Mouse (Mus musculus): ENCODE measurements around the gene Padi6. TPM values are rescaled to one million over a fixed set of nuclear protein-coding genes. Genes with fewer than 3 reads are reported as not detected.
A peak's percentile ranks its signal among the peaks of the same experiment; 100 is the strongest.

The Padi6 gene
- polyA plus RNA-seq, 1 experiment from 2014 or later, result not detected

DNA sequence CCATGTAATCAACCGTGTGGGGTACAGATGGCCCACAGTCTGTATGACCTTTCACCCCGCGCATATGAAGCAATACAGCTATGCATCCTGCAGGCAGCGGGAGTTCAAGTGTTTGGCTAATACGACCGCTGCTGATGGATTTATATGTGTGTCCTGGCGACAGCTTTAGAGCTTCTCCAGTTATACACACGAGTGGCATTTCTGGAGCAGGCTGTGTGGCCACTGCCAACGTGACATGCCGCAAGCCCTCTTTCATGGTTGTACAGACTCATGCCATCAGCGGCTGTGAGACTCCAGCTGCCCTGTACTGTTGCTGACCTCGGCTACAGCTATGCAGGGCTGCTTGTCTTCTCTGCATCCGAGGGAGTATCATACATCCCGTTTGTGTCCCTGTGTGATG, 38.1 kb upstream of the Padi6 start:
- WGBS, result 42% methylated on average over 14 of the region's 14 CpGs
- no peak overlapping the region for H3K4me3 ChIP-seq (ENCODE audit: low read length)
- no peaks in the 10 kb centered on the region for H3K9me3 ChIP-seq (ENCODE audit: control insufficient read depth, low read length)
- no peaks in the 10 kb centered on the region for H3K4me1 ChIP-seq (ENCODE audit: control insufficient read depth, insufficient read depth, low read length)
- H3K27ac ChIP-seq (ENCODE audit: low read depth, low read length), result no peak overlapping the region
- H3K9ac ChIP-seq (ENCODE audit: low read depth, low read length), result no peak overlapping the region
- H3K4me2 ChIP-seq (replicated peaks; ENCODE audit: low read depth, low read length), result no peak overlapping the region
- no peaks in the 10 kb centered on the region for H3K36me3 ChIP-seq (ENCODE audit: control insufficient read depth, insufficient read depth, low read length)
- H3K27me3 ChIP-seq (ENCODE audit: control insufficient read depth, insufficient read depth, low read length), result no peaks in the 10 kb centered on the region
- ATAC-seq (ENCODE audit: low FRiP score, low TSS enrichment), result peak; percentile 22; the same call in 1 of the 2 replicates

DNA sequence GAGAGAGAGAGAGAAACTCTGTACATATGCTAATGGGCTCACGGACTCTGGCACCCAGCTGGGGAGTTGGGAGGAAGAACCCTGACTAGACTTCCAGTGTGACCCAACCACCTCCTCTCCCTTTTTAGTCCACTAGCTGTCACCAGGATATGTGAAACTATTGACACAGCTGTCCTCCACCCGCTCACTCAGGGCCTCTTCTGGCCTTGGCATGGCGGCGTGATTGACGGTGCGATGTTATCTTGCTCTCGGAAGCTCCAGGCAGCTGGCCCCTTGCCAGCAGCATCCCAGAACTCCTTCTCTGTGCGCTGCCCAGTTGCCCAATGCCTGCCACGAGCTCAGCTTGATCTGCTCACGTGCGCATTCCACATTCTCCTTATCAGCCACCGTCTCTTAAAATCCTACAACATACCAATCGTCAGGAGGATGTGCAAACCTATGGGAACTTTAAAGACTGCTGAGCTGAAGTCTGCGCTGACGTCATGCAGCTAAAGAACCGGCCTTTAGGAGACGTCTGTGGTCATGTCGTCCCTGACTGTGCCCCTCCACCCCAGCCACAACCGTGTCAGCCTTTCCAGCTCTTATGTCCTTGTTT, 37.5 kb upstream of the Padi6 start:
- no peak overlapping the region for H3K4me3 ChIP-seq (ENCODE audit: low read length)
- no peak overlapping the region for H3K9ac ChIP-seq (ENCODE audit: low read depth, low read length)
- H3K27ac ChIP-seq (ENCODE audit: low read depth, low read length), result no peak overlapping the region
- ATAC-seq (ENCODE audit: low FRiP score, low TSS enrichment), result peak; percentile 86
- WGBS, result 20% methylated on average over 19 of the region's 19 CpGs
- H3K36me3 ChIP-seq (ENCODE audit: control insufficient read depth, insufficient read depth, low read length), result no peaks in the 10 kb centered on the region
- no peaks in the 10 kb centered on the region for H3K27me3 ChIP-seq (ENCODE audit: control insufficient read depth, insufficient read depth, low read length)
- H3K4me2 ChIP-seq (replicated peaks; ENCODE audit: low read depth, low read length), result no peak overlapping the region
- no peaks in the 10 kb centered on the region for H3K9me3 ChIP-seq (ENCODE audit: control insufficient read depth, low read length)
- H3K4me1 ChIP-seq (ENCODE audit: control insufficient read depth, insufficient read depth, low read length), result no peaks in the 10 kb centered on the region

DNA sequence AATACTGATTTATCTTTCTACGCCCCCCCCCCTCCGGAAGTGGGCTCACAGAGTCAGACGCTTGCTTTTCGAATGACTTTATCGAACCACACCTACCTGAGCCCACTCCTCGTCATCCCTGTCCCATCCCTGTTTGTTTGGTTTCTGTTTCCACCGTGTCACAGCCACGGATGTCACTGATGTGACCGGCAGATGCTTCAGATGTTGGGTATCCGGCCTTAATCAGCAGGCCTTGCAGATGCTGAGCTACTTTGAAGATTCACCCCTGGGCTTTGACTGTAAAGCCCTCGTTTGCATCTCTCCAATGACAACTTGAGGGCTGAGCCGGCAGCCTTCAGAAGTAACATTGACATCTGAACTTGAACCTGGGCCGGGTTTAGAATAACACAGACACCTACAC, 34.2 kb upstream of the Padi6 start:
- 50% methylated on average over 13 of the region's 13 CpGs for WGBS
- H3K9me3 ChIP-seq (ENCODE audit: control insufficient read depth, low read length), result no peaks in the 10 kb centered on the region
- ATAC-seq (ENCODE audit: low FRiP score, low TSS enrichment), result no peak
- no peak overlapping the region for H3K27ac ChIP-seq (ENCODE audit: low read depth, low read length)
- no peak overlapping the region for H3K4me3 ChIP-seq (ENCODE audit: low read length)
- no peaks in the 10 kb centered on the region for H3K27me3 ChIP-seq (ENCODE audit: control insufficient read depth, insufficient read depth, low read length)
- H3K4me1 ChIP-seq (ENCODE audit: control insufficient read depth, insufficient read depth, low read length), result peaks cover 7% of the 10 kb centered on the region; the same call in 1 of the 2 replicates
- no peaks in the 10 kb centered on the region for H3K36me3 ChIP-seq (ENCODE audit: control insufficient read depth, insufficient read depth, low read length)
- H3K9ac ChIP-seq (ENCODE audit: low read depth, low read length), result no peak overlapping the region
- H3K4me2 ChIP-seq (replicated peaks; ENCODE audit: low read depth, low read length), result no peak overlapping the region

DNA sequence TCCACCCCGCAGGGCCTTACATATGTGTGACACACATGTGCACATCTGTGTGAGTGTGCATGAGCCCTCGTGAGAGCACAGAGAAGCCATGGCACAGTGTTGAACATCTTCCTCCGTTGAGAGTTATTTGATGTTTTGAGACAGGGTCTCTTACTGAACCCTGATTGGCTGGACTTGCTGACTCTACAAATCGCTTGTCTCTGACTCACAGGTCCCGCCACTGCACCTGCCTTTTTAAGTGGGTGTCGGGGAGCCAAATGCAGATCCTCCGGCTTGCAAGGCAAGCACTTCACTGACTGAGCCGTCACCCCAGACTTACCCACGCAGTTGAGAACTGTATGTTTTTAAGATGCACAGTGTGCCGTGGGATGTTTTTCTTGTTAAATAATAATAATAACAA, 33.4 kb upstream of the Padi6 start:
- 84% methylated on average over 10 of the region's 10 CpGs for WGBS
- H3K4me3 ChIP-seq (ENCODE audit: low read length), result no peak overlapping the region
- H3K4me2 ChIP-seq (replicated peaks; ENCODE audit: low read depth, low read length), result no peak overlapping the region
- no peak for ATAC-seq (ENCODE audit: low FRiP score, low TSS enrichment)
- no peaks in the 10 kb centered on the region for H3K36me3 ChIP-seq (ENCODE audit: control insufficient read depth, insufficient read depth, low read length)
- no peaks in the 10 kb centered on the region for H3K9me3 ChIP-seq (ENCODE audit: control insufficient read depth, low read length)
- H3K27me3 ChIP-seq (ENCODE audit: control insufficient read depth, insufficient read depth, low read length), result no peaks in the 10 kb centered on the region
- peaks cover 7% of the 10 kb centered on the region; the same call in 1 of the 2 replicates for H3K4me1 ChIP-seq (ENCODE audit: control insufficient read depth, insufficient read depth, low read length)
- no peak overlapping the region for H3K9ac ChIP-seq (ENCODE audit: low read depth, low read length)
- no peak overlapping the region for H3K27ac ChIP-seq (ENCODE audit: low read depth, low read length)

DNA sequence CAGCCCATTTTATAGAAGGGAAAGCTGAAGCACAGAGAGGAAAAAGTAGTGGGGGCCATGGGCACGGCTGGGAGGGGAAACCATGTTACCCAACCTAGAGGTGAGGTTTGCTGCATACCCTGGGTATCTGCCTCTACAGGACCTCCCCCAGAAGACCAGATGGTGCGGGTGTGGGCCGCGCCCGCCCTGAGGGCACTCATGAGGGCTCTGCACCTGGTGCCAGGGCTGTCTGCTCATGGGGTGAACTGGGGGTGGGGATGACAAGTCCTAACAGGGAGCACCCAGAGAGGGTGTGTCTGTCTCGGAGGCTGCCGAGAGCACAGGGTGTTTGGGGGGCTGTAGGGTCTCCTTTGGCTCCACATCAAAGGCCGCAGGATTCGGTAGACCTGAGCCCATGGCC, 32.5 kb upstream of the Padi6 start:
- Histone ChIP-seq H3K36me3 (ENCODE audit: control insufficient read depth, insufficient read depth, low read length) (no peaks in the 10 kb centered on the region), H3K27ac (ENCODE audit: low read depth, low read length) (no peak overlapping the region), H3K27me3 (ENCODE audit: control insufficient read depth, insufficient read depth, low read length) (no peaks in the 10 kb centered on the region), H3K4me3 (ENCODE audit: low read length) (no peak overlapping the region), H3K4me2 (replicated peaks; ENCODE audit: low read depth, low read length) (no peak overlapping the region), H3K4me1 (ENCODE audit: control insufficient read depth, insufficient read depth, low read length) (peaks cover 7% of the 10 kb centered on the region; the same call in 1 of the 2 replicates), H3K9me3 (ENCODE audit: control insufficient read depth, low read length) (no peaks in the 10 kb centered on the region), H3K9ac (ENCODE audit: low read depth, low read length) (no peak overlapping the region)
- 91% methylated on average over 9 of the region's 9 CpGs for WGBS
- no peak for ATAC-seq (ENCODE audit: low FRiP score, low TSS enrichment)

DNA sequence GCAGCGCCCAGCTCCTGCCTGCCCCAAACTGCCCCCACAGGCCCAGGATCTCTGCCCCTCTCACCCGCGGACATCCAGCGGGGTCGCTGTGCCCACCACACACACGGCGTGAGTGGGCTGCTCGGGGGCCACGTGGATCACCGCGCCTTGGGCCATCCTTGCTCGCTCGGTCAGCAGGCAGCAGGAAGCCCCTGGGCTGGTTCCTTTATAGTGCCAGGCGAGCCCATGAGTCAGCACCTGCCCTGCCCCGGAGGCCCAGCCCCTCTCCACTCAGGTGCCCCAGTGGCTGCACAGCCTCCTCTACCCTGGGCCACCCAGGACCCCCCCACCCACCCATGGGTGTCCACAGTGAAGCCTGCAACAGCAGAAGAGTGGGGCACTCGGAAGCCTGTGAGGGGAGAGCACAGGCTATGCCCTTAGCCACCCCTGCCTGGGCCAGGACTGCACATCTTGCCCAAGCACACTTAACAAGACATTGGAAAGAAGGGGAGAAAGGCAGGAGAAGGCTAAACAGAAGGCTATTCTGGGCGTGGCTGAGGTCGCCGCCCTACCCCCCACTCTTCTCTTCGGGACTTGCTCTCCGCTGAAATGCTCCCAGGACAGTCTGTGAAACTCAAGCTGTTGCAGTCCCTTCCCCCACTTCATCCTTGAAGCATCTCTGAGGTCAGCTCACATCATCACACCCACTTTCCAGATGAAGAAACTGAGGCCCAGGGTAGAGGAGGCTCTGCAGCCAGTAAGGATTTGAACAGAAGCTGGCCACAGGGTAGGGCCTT, 31.8 kb upstream of the Padi6 start, which contains the start of gene Padi4:
TSS of gene Padi4 (minus strand) at position 212 of the 776 bp plus-strand sequence.
- no peak within 1 kb of the TSS for H3K27ac ChIP-seq (ENCODE audit: low read depth, low read length)
- H3K4me3 ChIP-seq (ENCODE audit: low read length), result no peak within 1 kb of the TSS
- WGBS, result 87% methylated on average over 21 of the region's 21 CpGs
- H3K9me3 ChIP-seq (ENCODE audit: control insufficient read depth, low read length), result no peaks in the 10 kb centered on the region
- no peak for ATAC-seq (ENCODE audit: low FRiP score, low TSS enrichment)
- H3K4me2 ChIP-seq (replicated peaks; ENCODE audit: low read depth, low read length), result no peak within 1 kb of the TSS
- H3K4me1 ChIP-seq (ENCODE audit: control insufficient read depth, insufficient read depth, low read length), result peaks cover 7% of the 10 kb centered on the region; the same call in 1 of the 2 replicates
- H3K27me3 ChIP-seq (ENCODE audit: control insufficient read depth, insufficient read depth, low read length), result no peaks in the 10 kb centered on the region
- no peaks in the 10 kb centered on the region for H3K36me3 ChIP-seq (ENCODE audit: control insufficient read depth, insufficient read depth, low read length)
- no peak within 1 kb of the TSS for H3K9ac ChIP-seq (ENCODE audit: low read depth, low read length)

DNA sequence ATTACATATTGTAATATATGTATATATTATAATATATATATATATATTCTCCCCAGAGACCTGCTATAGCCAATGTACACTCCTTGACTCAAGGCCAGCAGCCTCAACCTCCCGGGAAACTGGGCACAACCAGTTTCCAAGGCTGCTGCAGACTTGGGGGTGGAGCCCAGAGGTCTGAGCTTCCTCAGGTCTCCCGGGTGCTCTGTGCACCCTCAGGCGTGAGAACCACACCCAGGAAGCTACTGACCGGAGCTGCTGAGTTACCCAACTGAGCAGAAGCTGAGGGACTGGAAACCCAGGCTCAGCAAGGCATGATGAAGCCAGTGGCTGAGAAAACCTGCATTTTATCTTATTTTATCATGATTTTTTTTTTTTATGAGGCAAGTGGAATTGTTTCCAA, 28.6 kb upstream of the Padi6 start:
- 39% methylated on average over 4 of the region's 4 CpGs for WGBS
- Histone ChIP-seq H3K36me3 (ENCODE audit: control insufficient read depth, insufficient read depth, low read length) (no peaks in the 10 kb centered on the region), H3K4me1 (ENCODE audit: control insufficient read depth, insufficient read depth, low read length) (peaks cover 7% of the 10 kb centered on the region; the same call in 1 of the 2 replicates), H3K27ac (ENCODE audit: low read depth, low read length) (0 out of 2 replicates have a peak overlapping the region, but pooled peaks have one; percentile 37), H3K4me3 (ENCODE audit: low read length) (no peak overlapping the region), H3K9ac (ENCODE audit: low read depth, low read length) (no peak overlapping the region), H3K27me3 (ENCODE audit: control insufficient read depth, insufficient read depth, low read length) (0 out of 2 replicates have a peak, but pooled peaks cover 3% of the 10 kb centered on the region), H3K9me3 (ENCODE audit: control insufficient read depth, low read length) (no peaks in the 10 kb centered on the region), H3K4me2 (replicated peaks; ENCODE audit: low read depth, low read length) (no peak overlapping the region)
- no peak for ATAC-seq (ENCODE audit: low FRiP score, low TSS enrichment)

DNA sequence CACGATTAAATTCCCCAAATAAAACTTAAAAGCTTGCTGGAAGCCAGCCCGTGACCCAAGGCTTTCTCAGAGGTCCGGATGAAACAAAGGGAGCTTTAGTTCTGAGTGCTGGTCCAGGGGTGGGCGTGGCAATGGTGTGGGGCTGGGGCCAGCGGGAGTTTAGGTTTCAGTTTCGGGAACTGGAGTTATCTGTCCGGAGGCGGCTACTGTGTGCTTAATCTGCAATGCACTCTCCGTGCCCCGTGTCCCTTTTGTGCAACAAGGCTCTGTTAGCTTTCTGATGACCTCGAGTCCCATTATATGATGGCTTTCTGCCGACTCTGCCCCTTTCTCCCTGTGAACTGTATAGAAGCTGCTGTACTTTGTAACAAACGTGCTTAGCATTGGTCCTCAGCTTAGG, 28.0 kb upstream of the Padi6 start:
- peak overlapping the region; percentile 20; the same call in 1 of the 2 replicates for H3K27ac ChIP-seq (ENCODE audit: low read depth, low read length)
- H3K4me3 ChIP-seq (ENCODE audit: low read length), result peak overlapping the region; percentile 27
- H3K9ac ChIP-seq (ENCODE audit: low read depth, low read length), result peak overlapping the region; percentile 18; the same call in 1 of the 2 replicates
- 7% methylated on average over 13 of the region's 13 CpGs for WGBS
- no peak for ATAC-seq (ENCODE audit: low FRiP score, low TSS enrichment)
- H3K9me3 ChIP-seq (ENCODE audit: control insufficient read depth, low read length), result no peaks in the 10 kb centered on the region
- H3K27me3 ChIP-seq (ENCODE audit: control insufficient read depth, insufficient read depth, low read length), result 0 out of 2 replicates have a peak, but pooled peaks cover 3% of the 10 kb centered on the region
- no peaks in the 10 kb centered on the region for H3K36me3 ChIP-seq (ENCODE audit: control insufficient read depth, insufficient read depth, low read length)
- H3K4me2 ChIP-seq (replicated peaks; ENCODE audit: low read depth, low read length), result peak overlapping the region; percentile 48
- peaks cover 7% of the 10 kb centered on the region; the same call in 1 of the 2 replicates for H3K4me1 ChIP-seq (ENCODE audit: control insufficient read depth, insufficient read depth, low read length)

DNA sequence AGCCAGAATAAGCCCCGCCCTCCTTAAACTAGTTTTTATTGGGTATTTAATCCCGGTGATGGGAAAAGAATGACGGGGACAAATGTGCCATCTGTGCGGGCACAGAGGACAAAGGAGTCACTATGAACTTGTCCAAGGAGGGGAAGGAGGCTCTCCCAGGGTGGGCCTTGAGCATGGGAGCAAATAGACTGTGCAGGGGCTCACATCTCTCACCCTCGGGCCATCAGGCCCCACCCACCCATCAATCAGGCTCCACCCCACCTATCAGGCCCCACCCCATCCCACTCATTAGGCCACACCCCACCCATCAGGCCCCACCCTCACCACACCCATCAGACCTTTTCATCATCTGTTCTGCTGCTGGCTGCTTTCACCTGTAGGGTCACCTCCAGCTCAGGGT, 26.5 kb upstream of the Padi6 start:
- Histone ChIP-seq H3K9me3 (ENCODE audit: control insufficient read depth, low read length) (no peaks in the 10 kb centered on the region), H3K36me3 (ENCODE audit: control insufficient read depth, insufficient read depth, low read length) (no peaks in the 10 kb centered on the region), H3K4me2 (replicated peaks; ENCODE audit: low read depth, low read length) (no peak overlapping the region), H3K4me3 (ENCODE audit: low read length) (no peak overlapping the region), H3K9ac (ENCODE audit: low read depth, low read length) (no peak overlapping the region), H3K27me3 (ENCODE audit: control insufficient read depth, insufficient read depth, low read length) (0 out of 2 replicates have a peak, but pooled peaks cover 3% of the 10 kb centered on the region), H3K27ac (ENCODE audit: low read depth, low read length) (no peak overlapping the region), H3K4me1 (ENCODE audit: control insufficient read depth, insufficient read depth, low read length) (peaks cover 7% of the 10 kb centered on the region; the same call in 1 of the 2 replicates)
- no peak for ATAC-seq (ENCODE audit: low FRiP score, low TSS enrichment)
- 86% methylated on average over 5 of the region's 5 CpGs for WGBS

Measured in kidney, embryonic 14.5 days (tissue).